Comparison of ENCODE assay signal across 8 mouse cellular contexts in the genomic region with DNA sequence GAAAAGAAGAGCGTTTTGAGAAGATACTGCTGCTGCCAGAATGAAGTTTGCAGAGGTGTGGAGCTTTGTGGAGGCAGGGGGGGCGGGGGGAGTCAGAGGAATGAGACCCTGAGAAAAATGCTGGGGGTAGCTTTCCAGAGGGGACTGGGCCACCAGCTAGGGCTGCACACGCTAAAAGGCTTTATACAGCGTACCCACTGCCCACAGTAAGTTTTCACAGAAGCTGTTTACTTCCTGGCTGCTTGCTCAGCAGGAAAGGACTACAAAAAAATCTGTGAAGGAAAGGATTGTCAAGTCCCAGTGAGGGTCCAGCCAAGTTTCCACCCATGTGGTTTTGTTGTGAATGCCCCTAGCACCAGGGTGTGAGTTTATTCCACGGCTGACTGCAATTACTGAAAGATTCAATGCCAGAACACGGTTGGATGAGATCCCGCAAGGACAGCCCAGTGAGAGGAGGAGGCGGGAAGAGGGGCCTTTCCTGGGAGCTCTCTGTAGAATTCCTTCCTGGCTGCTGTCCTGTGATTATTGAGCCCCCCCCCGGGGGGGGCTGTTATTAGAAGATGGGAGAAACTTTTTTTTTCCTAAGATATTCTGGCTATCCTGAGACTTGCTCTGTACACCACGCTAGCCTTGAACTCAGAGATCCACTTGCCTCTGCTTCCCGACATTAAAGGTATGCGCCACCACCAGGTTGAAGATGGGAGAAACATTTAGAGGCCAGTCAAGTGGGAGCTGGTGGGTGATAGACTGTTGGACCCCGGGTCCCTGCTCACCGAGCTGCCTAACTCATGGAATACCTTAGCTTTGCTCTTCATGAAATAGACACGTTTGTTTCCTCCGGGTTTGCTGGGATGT. TPM values are rescaled to one million over a fixed set of nuclear protein-coding genes. Genes with fewer than 3 reads are reported as not detected.
DNase-seq lines count a peak whose midpoint lies in the region; ATAC-seq and TF ChIP-seq lines count a peak whose summit lies in the region.
"Had no signal": no experiment of that assay in that cellular context is flagged by ENCODE, and none has a peak within 500 bp of the region (broad histone marks: within the 10 kb centered on the region; RNA-seq: fewer than 3 reads in every experiment).

No protein-coding gene starts in this region.

- H3K27ac ChIP-seq in forebrain, embryonic 13.5 days = peak overlapping the region; percentile 44; the same call in 1 of the 2 replicates
- H3K27ac ChIP-seq in layer of hippocampus, adult 2 months = peak overlapping the region; percentile 36; the same call in 1 of the 2 replicates
- no peak overlapping the region for H3K27ac ChIP-seq in midbrain, embryonic 16.5 days (ENCODE audit: low read length)
- H3K27ac ChIP-seq in liver, postnatal 0 days (ENCODE audit: low read depth) = no peak overlapping the region
- H3K27ac ChIP-seq: liver, embryonic 13.5 days had no signal

- H3K27me3 ChIP-seq in forebrain, embryonic 13.5 days = no peaks in the 10 kb centered on the region
- H3K27me3 ChIP-seq in midbrain, embryonic 16.5 days (ENCODE audit: control insufficient read depth, insufficient read depth, low read depth, low read length) = no peaks in the 10 kb centered on the region
- no peaks in the 10 kb centered on the region for H3K27me3 ChIP-seq in liver, postnatal 0 days (ENCODE audit: insufficient read depth, low read length)

- TF ChIP-seq CTCF in layer of hippocampus, adult 2 months (conservative IDR thresholded peaks at IDR 0.05) = no peak
- no peak for TF ChIP-seq CTCF in liver, postnatal 0 days (IDR thresholded peaks at IDR 0.05; ENCODE audit: low read depth)

- no peak overlapping the region for H3K9ac ChIP-seq in forebrain, embryonic 13.5 days
- no peak overlapping the region for H3K9ac ChIP-seq in midbrain, embryonic 16.5 days (ENCODE audit: low read depth, low read length)
- H3K9ac ChIP-seq in liver, postnatal 0 days (replicated peaks) = no peak overlapping the region
- H3K9ac ChIP-seq: liver, embryonic 13.5 days had no signal

- TF ChIP-seq EP300 in liver, postnatal 0 days (IDR thresholded peaks at IDR 0.05; ENCODE audit: low read depth) = no peak

- peak; percentile 16 for DNase-seq in ovary, adult 18-20 months (ENCODE audit: low spot score)
- DNase-seq in ovary, postnatal 36 days (ENCODE audit: low spot score) = no peak
- peak; percentile 31 to 46 for DNase-seq in layer of hippocampus, adult 2 months (ENCODE audit: low spot score in 2 of 2)
- no peak for DNase-seq in liver, postnatal 0 days
- DNase-seq in kidney, postnatal 25 days = no peak
- DNase-seq: liver, embryonic 13.5 days had no signal

- H3K4me3 ChIP-seq in forebrain, embryonic 13.5 days = no peak overlapping the region
- H3K4me3 ChIP-seq in layer of hippocampus, adult 2 months = no peak overlapping the region
- H3K4me3 ChIP-seq in midbrain, embryonic 16.5 days (ENCODE audit: low read depth, low read length) = no peak overlapping the region
- no peak overlapping the region for H3K4me3 ChIP-seq in liver, postnatal 0 days (ENCODE audit: low read depth, low read length)
- H3K4me3 ChIP-seq: liver, embryonic 13.5 days had no signal

- H3K4me2 ChIP-seq in forebrain, embryonic 13.5 days = no peak overlapping the region
- H3K4me2 ChIP-seq in midbrain, embryonic 16.5 days (ENCODE audit: low read length) = no peak overlapping the region
- H3K4me2 ChIP-seq in liver, postnatal 0 days (ENCODE audit: low read depth, low read length) = no peak overlapping the region
- H3K4me2 ChIP-seq: liver, embryonic 13.5 days had no signal

- H3K9me3 ChIP-seq in forebrain, embryonic 13.5 days (replicated peaks) = no peaks in the 10 kb centered on the region
- no peaks in the 10 kb centered on the region for H3K9me3 ChIP-seq in midbrain, embryonic 16.5 days (replicated peaks; ENCODE audit: control insufficient read depth, low read length, poor library complexity, severe bottlenecking)
- no peaks in the 10 kb centered on the region for H3K9me3 ChIP-seq in liver, postnatal 0 days (ENCODE audit: low read length)
- H3K9me3 ChIP-seq: liver, embryonic 13.5 days had no signal

- no peaks in the 10 kb centered on the region for H3K36me3 ChIP-seq in forebrain, embryonic 13.5 days (ENCODE audit: poor library complexity, severe bottlenecking)
- no peaks in the 10 kb centered on the region for H3K36me3 ChIP-seq in midbrain, embryonic 16.5 days (ENCODE audit: control insufficient read depth, insufficient read depth, low read length)
- no peaks in the 10 kb centered on the region for H3K36me3 ChIP-seq in liver, postnatal 0 days (replicated peaks; ENCODE audit: insufficient read depth, low read length)
- H3K36me3 ChIP-seq: liver, embryonic 13.5 days had no signal

- WGBS in forebrain, embryonic 13.5 days = 28% methylated on average over 16 of the region's 16 CpGs
- WGBS in midbrain, embryonic 16.5 days = 29% methylated on average over 16 of the region's 16 CpGs
- WGBS in liver, postnatal 0 days (ENCODE audit: insufficient replicate concordance) = 56% methylated on average over 16 of the region's 16 CpGs

- ATAC-seq in forebrain, embryonic 13.5 days = peak; percentile 83
- peak; percentile 79 for ATAC-seq in midbrain, embryonic 16.5 days
- no peak for ATAC-seq in liver, postnatal 0 days

- H3K4me1 ChIP-seq in forebrain, embryonic 13.5 days = peaks cover 15% of the 10 kb centered on the region
- H3K4me1 ChIP-seq in midbrain, embryonic 16.5 days (ENCODE audit: control insufficient read depth, insufficient read depth, low read length) = no peaks in the 10 kb centered on the region
- H3K4me1 ChIP-seq in liver, postnatal 0 days (ENCODE audit: insufficient read depth) = no peaks in the 10 kb centered on the region
- H3K4me1 ChIP-seq: liver, embryonic 13.5 days had no signal

RNA-seq across cellular contexts. Expression of a gene that starts 49.8 kb away (rescaled TPM):
- polyA plus RNA-seq in forebrain, embryonic 13.5 days (2015; fragmentation: Nextera tagmentation; extraction: Ambion mirVana) = not detected in 2 replicates
- under 1 TPM in 1 of 2 experiments, not detected in 1; 0.26 TPM for total RNA-seq in layer of hippocampus, adult 2 months (2021)
- polyA plus RNA-seq in midbrain, embryonic 16.5 days (2015; fragmentation: Nextera tagmentation; extraction: Ambion mirVana) = not detected in 2 replicates
- not detected in 2 replicates for polyA plus RNA-seq in liver, postnatal 0 days (2015; fragmentation: Nextera tagmentation; extraction: Ambion mirVana)
- polyA plus RNA-seq: liver, embryonic 13.5 days had no signal

RNA-seq across cellular contexts. Expression of a gene that starts 56.9 kb away (rescaled TPM):
- polyA plus RNA-seq in forebrain, embryonic 13.5 days (2015; fragmentation: Nextera tagmentation; extraction: Ambion mirVana) = 0.40 TPM in 2 replicates
- not detected for total RNA-seq in layer of hippocampus, adult 2 months (2021)
- 0.28 and 0.46 TPM in 2 replicates for polyA plus RNA-seq in midbrain, embryonic 16.5 days (2015; fragmentation: Nextera tagmentation; extraction: Ambion mirVana)
- polyA plus RNA-seq in liver, postnatal 0 days (2015; fragmentation: Nextera tagmentation; extraction: Ambion mirVana) = 0.13 TPM in 1 of 2 replicates, not detected in the other
- polyA plus RNA-seq: liver, embryonic 13.5 days had no signal

Comparison
In these comparisons a context has a peak if more than half of its experiments do, and no peak if none do; other contexts are left out.
1. DNase-seq: peak in ovary, adult 18-20 months (single experiment) and layer of hippocampus, adult 2 months (2 of 2); none in ovary, postnatal 36 days (single experiment), liver, postnatal 0 days (single experiment) and kidney, postnatal 25 days (0 of 2).
2. H3K27ac ChIP-seq: peak in forebrain, embryonic 13.5 days (single experiment) and layer of hippocampus, adult 2 months (single experiment); none in midbrain, embryonic 16.5 days (single experiment) and liver, postnatal 0 days (single experiment).